Mouse (Mus musculus): ENCODE measurements around the gene Slc38a3. TPM values are rescaled to one million over a fixed set of nuclear protein-coding genes. Genes with fewer than 3 reads are reported as not detected.

Slc38a3 gene
- polyA plus RNA-seq, 1 experiment from 2014 or later: 2.5 TPM

- 16% methylated on average over 17 of the region's 17 CpGs for WGBS
- Histone ChIP-seq H3K9ac (no peak overlapping the region), H3K36me3 (no peaks in the 10 kb centered on the region), H3K4me3 (no peak overlapping the region), H3K27me3 (peaks cover 52% of the 10 kb centered on the region), H3K9me3 (replicated peaks) (no peaks in the 10 kb centered on the region), H3K4me2 (0 out of 2 replicates have a peak overlapping the region, but pooled peaks have one; percentile 68), H3K4me1 (replicated peaks) (peaks cover 15% of the 10 kb centered on the region), H3K27ac (no peak overlapping the region)
- ATAC-seq (replicated peaks; ENCODE audit: insufficient number of reproducible peaks, insufficient read depth, low FRiP score, low read depth): no peak
These were observed 7.9 kb upstream of the Slc38a3 start for GRCm38 (mm10) chr9:107677091-107677784.

- no peak for ATAC-seq (replicated peaks; ENCODE audit: insufficient number of reproducible peaks, insufficient read depth, low FRiP score, low read depth)
- Histone ChIP-seq H3K4me1 (replicated peaks) (peaks cover 15% of the 10 kb centered on the region), H3K27me3 (peaks cover 52% of the 10 kb centered on the region), H3K9me3 (replicated peaks) (no peaks in the 10 kb centered on the region), H3K4me2 (peak overlapping the region; percentile 68), H3K9ac (no peak overlapping the region), H3K36me3 (no peaks in the 10 kb centered on the region), H3K4me3 (peak overlapping the region; percentile 44), H3K27ac (no peak overlapping the region)
- 3% methylated on average over 25 of the region's 25 CpGs for WGBS
These were observed 7.0 kb upstream of the Slc38a3 start for GRCm38 (mm10) chr9:107676302-107676701.

- Histone ChIP-seq H3K36me3 (no peaks in the 10 kb centered on the region), H3K9me3 (replicated peaks) (no peaks in the 10 kb centered on the region), H3K9ac (no peak overlapping the region), H3K4me2 (peak overlapping the region; percentile 68), H3K4me3 (peak overlapping the region; percentile 44), H3K27ac (no peak overlapping the region), H3K27me3 (peaks cover 52% of the 10 kb centered on the region), H3K4me1 (replicated peaks) (peaks cover 15% of the 10 kb centered on the region)
- ATAC-seq (replicated peaks; ENCODE audit: insufficient number of reproducible peaks, insufficient read depth, low FRiP score, low read depth): no peak
- under 1% methylated on average over 39 of the region's 39 CpGs for WGBS
These were observed 6.5 kb upstream of the Slc38a3 start for GRCm38 (mm10) chr9:107675671-107676301.

GRCm38 (mm10) chr9:107674609-107675429 lies 5.5 kb upstream of the Slc38a3 start:
- Histone ChIP-seq H3K4me1 (replicated peaks) (peaks cover 22% of the 10 kb centered on the region), H3K4me3 (no peak overlapping the region), H3K9me3 (replicated peaks) (no peaks in the 10 kb centered on the region), H3K36me3 (no peaks in the 10 kb centered on the region), H3K4me2 (no peak overlapping the region), H3K9ac (no peak overlapping the region), H3K27me3 (peaks cover 50% of the 10 kb centered on the region), H3K27ac (no peak overlapping the region)
- WGBS: 65% methylated on average over 9 of the region's 9 CpGs
- ATAC-seq (replicated peaks; ENCODE audit: insufficient number of reproducible peaks, insufficient read depth, low FRiP score, low read depth): no peak; the same call in 1 of the 2 replicates

GRCm38 (mm10) chr9:107670259-107670658 lies 929 bp upstream of the Slc38a3 start:
- no peak overlapping the region for H3K9ac ChIP-seq
- H3K27me3 ChIP-seq: peaks cover 30% of the 10 kb centered on the region
- WGBS: 41% methylated on average over 5 of the region's 5 CpGs
- H3K4me1 ChIP-seq (replicated peaks): peaks cover 45% of the 10 kb centered on the region
- H3K9me3 ChIP-seq (replicated peaks): no peaks in the 10 kb centered on the region
- H3K27ac ChIP-seq: no peak overlapping the region
- no peak overlapping the region for H3K4me2 ChIP-seq
- no peaks in the 10 kb centered on the region for H3K36me3 ChIP-seq
- ATAC-seq (replicated peaks; ENCODE audit: insufficient number of reproducible peaks, insufficient read depth, low FRiP score, low read depth): no peak
- H3K4me3 ChIP-seq: no peak overlapping the region

- WGBS: 63% methylated on average over 3 of the region's 3 CpGs
- H3K9ac ChIP-seq: no peak overlapping the region
- no peaks in the 10 kb centered on the region for H3K36me3 ChIP-seq
- no peak overlapping the region for H3K27ac ChIP-seq
- H3K4me2 ChIP-seq: no peak overlapping the region
- H3K27me3 ChIP-seq: peaks cover 22% of the 10 kb centered on the region
- no peak for ATAC-seq (replicated peaks; ENCODE audit: insufficient number of reproducible peaks, insufficient read depth, low FRiP score, low read depth)
- no peak overlapping the region for H3K4me3 ChIP-seq
- H3K9me3 ChIP-seq (replicated peaks): no peaks in the 10 kb centered on the region
- peaks cover 45% of the 10 kb centered on the region for H3K4me1 ChIP-seq (replicated peaks)
These were observed 414 bp downstream of the Slc38a3 start for GRCm38 (mm10) chr9:107668916-107669315.

GRCm38 (mm10) chr9:107668011-107668410 lies 1.3 kb downstream of the Slc38a3 start:
- Histone ChIP-seq H3K9me3 (replicated peaks) (no peaks in the 10 kb centered on the region), H3K4me1 (replicated peaks) (peaks cover 45% of the 10 kb centered on the region), H3K27ac (no peak overlapping the region), H3K9ac (no peak overlapping the region), H3K36me3 (no peaks in the 10 kb centered on the region), H3K27me3 (peaks cover 18% of the 10 kb centered on the region), H3K4me3 (no peak overlapping the region), H3K4me2 (peak overlapping the region; percentile 86)
- 38% methylated on average over 8 of the region's 8 CpGs for WGBS
- no peak for ATAC-seq (replicated peaks; ENCODE audit: insufficient number of reproducible peaks, insufficient read depth, low FRiP score, low read depth)

- Histone ChIP-seq H3K27me3 (peaks cover 18% of the 10 kb centered on the region), H3K9ac (peak overlapping the region; percentile 47), H3K27ac (no peak overlapping the region), H3K4me3 (peak overlapping the region; percentile 48), H3K9me3 (replicated peaks) (no peaks in the 10 kb centered on the region), H3K36me3 (no peaks in the 10 kb centered on the region), H3K4me2 (peak overlapping the region; percentile 86), H3K4me1 (replicated peaks) (peaks cover 45% of the 10 kb centered on the region)
- under 1% methylated on average over 24 of the region's 24 CpGs for WGBS
- ATAC-seq (replicated peaks; ENCODE audit: insufficient number of reproducible peaks, insufficient read depth, low FRiP score, low read depth): peak; percentile 88
These were observed 2.1 kb downstream of the Slc38a3 start for GRCm38 (mm10) chr9:107667219-107667618.

- Histone ChIP-seq H3K4me2 (peak overlapping the region; percentile 86), H3K9me3 (replicated peaks) (no peaks in the 10 kb centered on the region), H3K4me1 (replicated peaks) (peaks cover 45% of the 10 kb centered on the region), H3K9ac (peak overlapping the region; percentile 47), H3K4me3 (peak overlapping the region; percentile 48), H3K36me3 (no peaks in the 10 kb centered on the region), H3K27ac (no peak overlapping the region), H3K27me3 (peaks cover 18% of the 10 kb centered on the region)
- 1% methylated on average over 30 of the region's 30 CpGs for WGBS
- ATAC-seq (replicated peaks; ENCODE audit: insufficient number of reproducible peaks, insufficient read depth, low FRiP score, low read depth): peak; percentile 4; the same call in 1 of the 2 replicates
These were observed 2.6 kb downstream of the Slc38a3 start for GRCm38 (mm10) chr9:107666751-107667205.

GRCm38 (mm10) chr9:107665308-107665707 lies 4.0 kb downstream of the Slc38a3 start:
- Histone ChIP-seq H3K4me1 (replicated peaks) (peaks cover 42% of the 10 kb centered on the region), H3K27me3 (peaks cover 18% of the 10 kb centered on the region), H3K36me3 (no peaks in the 10 kb centered on the region), H3K27ac (no peak overlapping the region), H3K9me3 (replicated peaks) (no peaks in the 10 kb centered on the region), H3K9ac (no peak overlapping the region), H3K4me2 (no peak overlapping the region), H3K4me3 (no peak overlapping the region)
- no peak for ATAC-seq (replicated peaks; ENCODE audit: insufficient number of reproducible peaks, insufficient read depth, low FRiP score, low read depth)
- WGBS: 80% methylated on average over 7 of the region's 7 CpGs

GRCm38 (mm10) chr9:107663525-107663924 lies 5.8 kb downstream of the Slc38a3 start:
- no peak overlapping the region for H3K4me2 ChIP-seq
- no peak overlapping the region for H3K27ac ChIP-seq
- 57% methylated on average over 9 of the region's 9 CpGs for WGBS
- H3K27me3 ChIP-seq: peaks cover 18% of the 10 kb centered on the region
- peaks cover 28% of the 10 kb centered on the region for H3K4me1 ChIP-seq (replicated peaks)
- no peak overlapping the region for H3K4me3 ChIP-seq
- no peaks in the 10 kb centered on the region for H3K36me3 ChIP-seq
- ATAC-seq (replicated peaks; ENCODE audit: insufficient number of reproducible peaks, insufficient read depth, low FRiP score, low read depth): no peak
- no peak overlapping the region for H3K9ac ChIP-seq
- H3K9me3 ChIP-seq (replicated peaks): no peaks in the 10 kb centered on the region

Data from heart, embryonic 15.5 days (tissue).